Mouse (Mus musculus) kidney, adult 2 months (tissue): ENCODE data around the gene Dnajc9. TPM values are rescaled to one million over a fixed set of nuclear protein-coding genes. Genes with fewer than 3 reads are reported as not detected.

ENCODE experiments used
- DNase-seq: peaks from one replicate; pipeline ENCODE4 v3.0.0; 2021
- H3K27ac ChIP-seq: fragments of 200-500 bp; 2 replicates; pipeline ENCODE4 v1.5.1; 2012; ENCODE audit warnings: low read depth, low read length, control low read depth, inconsistent platforms; ENCODE audit not compliant: insufficient read depth
- H3K27me3 ChIP-seq: fragments of 200-500 bp; replicated peaks from 2 replicates; pipeline ENCODE4 v1.6.1; 2012; ENCODE audit warnings: mild to moderate bottlenecking, moderate library complexity, low read length, inconsistent platforms; ENCODE audit not compliant: control insufficient read depth, insufficient read depth
- H3K36me3 ChIP-seq: fragments of 200-500 bp; 2 replicates; pipeline ENCODE4 v1.6.1; 2012; ENCODE audit warnings: mild to moderate bottlenecking, moderate library complexity, low read length, inconsistent platforms; ENCODE audit not compliant: control insufficient read depth, insufficient read depth
- H3K4me1 ChIP-seq: fragments of 200-500 bp; 2 replicates; pipeline ENCODE4 v1.6.1; 2011; ENCODE audit warnings: low read length; ENCODE audit not compliant: control insufficient read depth, insufficient read depth
- H3K4me3 ChIP-seq: fragments of 200-500 bp; 2 replicates; pipeline ENCODE4 v1.5.1; 2011; ENCODE audit warnings: mild to moderate bottlenecking, low read depth, low read length, control low read depth; ENCODE audit not compliant: insufficient read depth
- CTCF ChIP-seq: fragments of 200-500 bp; conservative IDR thresholded peaks from 2 replicates; pipeline ENCODE4 v1.5.1; 2011; ENCODE audit warnings: low read depth, mild to moderate bottlenecking, control low read depth, low read length, moderate library complexity, mixed read lengths; ENCODE audit not compliant: insufficient read depth, insufficient read length
- POLR2A ChIP-seq: fragments of 200-500 bp; IDR thresholded peaks from one replicate; pipeline ENCODE4 v1.6.1; 2011; ENCODE audit warnings: low read depth, low read length, control low read depth
- WGBS: fragments of 180-500 bp; shearing (Covaris S2); methylation state at CpG from one replicate; pipeline ENCODE4 v1.1.7; 2018; 5-methylcytosine and 5-hydroxymethylcytosine counted together
- polyA plus RNA-seq: library from polyadenylated mRNA; depleted of rRNA; stranded (reverse); fragments of >200 nt; gene quantifications from 2 replicates; pipeline ENCODE4 v1.2.3, GENCODE M21; 2012

The Dnajc9 gene
- polyA plus RNA-seq, 1 experiment, result 13.6 TPM

- TF ChIP-seq CTCF (no peak), POLR2A (no peak)
- peak overlapping the region; percentile 36; the same call in 1 of the 2 replicates for H3K27ac ChIP-seq
- no peaks in the 10 kb centered on the region for H3K4me1 ChIP-seq
- no peaks in the 10 kb centered on the region; the same call in 1 of the 2 replicates for H3K36me3 ChIP-seq
- WGBS, result 64% methylated on average over 9 of the region's 9 CpGs
- DNase-seq, result no peak
- no peak overlapping the region for H3K4me3 ChIP-seq
- H3K27me3 ChIP-seq, result no peaks in the 10 kb centered on the region
Measured at GRCm38 (mm10) chr14:20379753-20380430, 8.8 kb downstream of the Dnajc9 start.

- Histone ChIP-seq H3K36me3 (no peaks in the 10 kb centered on the region; the same call in 1 of the 2 replicates), H3K27ac (peak overlapping the region; percentile 36; the same call in 1 of the 2 replicates), H3K4me3 (no peak overlapping the region), H3K4me1 (no peaks in the 10 kb centered on the region), H3K27me3 (no peaks in the 10 kb centered on the region)
- TF ChIP-seq POLR2A (no peak), CTCF (no peak)
- DNase-seq, result no peak
- 62% methylated on average over 5 of the region's 5 CpGs for WGBS
Measured at GRCm38 (mm10) chr14:20379087-20379640, 9.5 kb downstream of the Dnajc9 start.

- H3K4me3 ChIP-seq, result no peak overlapping the region
- TF ChIP-seq POLR2A (no peak), CTCF (peak; percentile 82)
- DNase-seq, result peak; percentile 78
- H3K27ac ChIP-seq, result 0 out of 2 replicates have a peak overlapping the region, but pooled peaks have one; percentile 8
- no peaks in the 10 kb centered on the region; the same call in 1 of the 2 replicates for H3K36me3 ChIP-seq
- no peaks in the 10 kb centered on the region for H3K4me1 ChIP-seq
- 34% methylated on average over 13 of the region's 13 CpGs for WGBS
- H3K27me3 ChIP-seq, result no peaks in the 10 kb centered on the region
Measured at GRCm38 (mm10) chr14:20378313-20379061, 10.2 kb downstream of the Dnajc9 start.

- no peak for TF ChIP-seq CTCF
- no peak for TF ChIP-seq POLR2A
- WGBS, result 70% methylated on average over 4 of the region's 4 CpGs
- Histone ChIP-seq H3K36me3 (no peaks in the 10 kb centered on the region; the same call in 1 of the 2 replicates), H3K27ac (no peak overlapping the region), H3K4me3 (no peak overlapping the region), H3K27me3 (no peaks in the 10 kb centered on the region), H3K4me1 (no peaks in the 10 kb centered on the region)
- DNase-seq, result no peak
Measured at GRCm38 (mm10) chr14:20377112-20377521, 11.6 kb downstream of the Dnajc9 start.

GRCm38 (mm10) chr14:20371854-20372253 is 16.9 kb downstream of the Dnajc9 start:
- Histone ChIP-seq H3K27ac (no peak overlapping the region), H3K4me1 (0 out of 2 replicates have a peak, but pooled peaks cover 3% of the 10 kb centered on the region), H3K4me3 (no peak overlapping the region), H3K27me3 (no peaks in the 10 kb centered on the region), H3K36me3 (no peaks in the 10 kb centered on the region; the same call in 1 of the 2 replicates)
- DNase-seq, result no peak
- TF ChIP-seq POLR2A, result no peak
- 73% methylated on average over 1 of the region's 1 CpGs for WGBS

GRCm38 (mm10) chr14:20370798-20371197 is 17.9 kb downstream of the Dnajc9 start:
- no peak for DNase-seq
- H3K27me3 ChIP-seq, result no peaks in the 10 kb centered on the region

GRCm38 (mm10) chr14:20368271-20368670 is 20.4 kb downstream of the Dnajc9 start:
- TF ChIP-seq POLR2A (no peak), CTCF (no peak)
- H3K4me1 ChIP-seq, result 0 out of 2 replicates have a peak, but pooled peaks cover 3% of the 10 kb centered on the region
- H3K36me3 ChIP-seq, result no peaks in the 10 kb centered on the region; the same call in 1 of the 2 replicates
- no peak overlapping the region for H3K27ac ChIP-seq
- H3K27me3 ChIP-seq, result no peaks in the 10 kb centered on the region
- 98% methylated on average over 3 of the region's 3 CpGs for WGBS
- no peak for DNase-seq
- no peak overlapping the region for H3K4me3 ChIP-seq

More at GRCm38 (mm10) chr14:20370798-20371197, 17.9 kb downstream of the Dnajc9 start:
- no peaks in the 10 kb centered on the region; the same call in 1 of the 2 replicates for H3K36me3 ChIP-seq
- H3K4me3 ChIP-seq, result no peak overlapping the region
- 87% methylated on average over 7 of the region's 7 CpGs for WGBS
- no peak overlapping the region for H3K27ac ChIP-seq
- TF ChIP-seq POLR2A, result no peak
- TF ChIP-seq CTCF, result no peak
- H3K4me1 ChIP-seq, result 0 out of 2 replicates have a peak, but pooled peaks cover 3% of the 10 kb centered on the region
